Mouse (Mus musculus): ENCODE results near the gene D2hgdh.
"Not testable (repeated sequence)": the region's sequence is repeated elsewhere in the genome, so short reads cannot be mapped to it uniquely, and the experiment has no call there.

DNA sequence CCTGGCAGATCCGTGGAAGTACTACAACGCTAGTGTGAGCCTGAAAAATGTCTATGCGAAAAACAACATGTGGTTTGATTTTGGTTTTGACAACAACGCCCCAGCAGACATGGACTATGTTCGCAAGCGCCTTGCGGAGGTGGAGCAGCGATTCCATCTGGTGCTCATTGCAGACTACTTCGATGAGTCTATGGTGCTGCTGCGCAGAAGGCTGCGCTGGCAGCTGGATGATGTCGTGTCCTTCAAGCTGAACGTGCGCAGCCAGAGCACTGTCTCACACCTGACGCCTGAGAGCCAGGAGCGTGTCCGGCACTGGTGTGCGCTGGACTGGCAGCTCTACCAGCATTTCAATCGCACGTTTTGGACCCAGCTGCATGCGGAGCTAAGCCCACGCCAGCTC, 49.7 kb downstream of the D2hgdh start:
- not testable (repeated sequence) for TF ChIP-seq POLR2A (IDR thresholded peaks at IDR 0.05; ENCODE audit: borderline replicate concordance, control insufficient read depth, low read depth, low read length); CTCF (IDR thresholded peaks at IDR 0.05; ENCODE audit: control insufficient read depth, insufficient read depth, low read length)

All from bone marrow, adult 2 months (tissue).